Mouse (Mus musculus) CD8-positive naive resting alpha-beta T cell, adult 2 months (primary cell): ENCODE results near the gene Hoxa13.

Experiments used
- DNase-seq, 2 experiments: peaks; one replicate each; pipeline ENCODE4 v3.0.0; 2022; ENCODE audit warnings: low read depth in 2 of 2, low spot score in 2 of 2

The Hoxa13 gene

GRCm38 (mm10) chr6:52260654-52261575 lies at the start of gene Hoxa13:
Hoxa13 (minus strand) TSS chr6:52260880.
- no peak for DNase-seq

DNA sequence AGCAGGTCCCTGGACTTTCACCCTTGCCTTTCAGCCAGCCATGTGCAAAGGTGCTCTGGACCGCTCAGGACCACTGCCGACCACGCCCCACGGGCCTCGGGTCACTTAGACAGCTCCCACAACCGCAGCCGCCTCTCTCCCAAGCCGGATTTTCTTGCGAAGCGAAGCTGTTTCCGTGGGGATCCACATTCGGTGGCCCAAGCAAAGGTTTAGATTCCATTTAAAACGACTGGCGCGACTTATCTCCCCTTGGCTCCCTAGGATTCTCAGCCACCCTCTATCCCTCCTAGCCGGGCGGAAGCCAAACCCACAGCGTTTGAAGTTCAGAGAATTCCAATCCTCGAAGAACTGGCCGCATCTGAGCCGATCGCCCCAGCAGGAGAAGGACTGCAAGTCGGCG lies 49.7 kb upstream of the Hoxa13 start:
- no peak for DNase-seq

- no peak for DNase-seq
Observed at GRCm38 (mm10) chr6:52309766-52310165, 49.1 kb upstream of the Hoxa13 start.

DNA sequence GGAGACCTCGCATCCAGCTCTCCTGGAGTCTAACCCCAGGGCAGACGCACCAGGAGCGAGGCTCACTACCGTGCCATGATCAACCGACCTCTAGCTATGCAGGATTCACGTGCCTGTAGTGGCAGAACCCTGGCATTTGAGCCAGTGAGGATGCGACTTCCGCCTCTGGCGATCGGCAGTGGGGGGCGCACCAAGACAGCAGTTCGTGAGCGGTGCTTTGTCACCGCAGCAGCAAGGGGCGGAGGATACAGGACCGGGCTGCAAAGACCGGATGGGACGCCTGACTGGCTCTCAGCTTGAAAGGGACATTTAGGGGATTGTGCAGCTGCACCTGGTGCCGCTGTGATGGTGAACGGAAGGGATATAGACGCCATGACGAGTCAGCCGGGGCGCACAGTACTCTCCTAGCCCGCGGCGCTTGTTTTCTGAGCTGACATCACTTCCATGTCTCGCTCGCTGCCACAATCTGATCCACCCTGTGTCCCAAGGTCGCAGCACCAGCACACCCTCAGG lies 45.3 kb upstream of the Hoxa13 start:
- peak in 1 of 2 experiments; percentile 16 for DNase-seq

DNA sequence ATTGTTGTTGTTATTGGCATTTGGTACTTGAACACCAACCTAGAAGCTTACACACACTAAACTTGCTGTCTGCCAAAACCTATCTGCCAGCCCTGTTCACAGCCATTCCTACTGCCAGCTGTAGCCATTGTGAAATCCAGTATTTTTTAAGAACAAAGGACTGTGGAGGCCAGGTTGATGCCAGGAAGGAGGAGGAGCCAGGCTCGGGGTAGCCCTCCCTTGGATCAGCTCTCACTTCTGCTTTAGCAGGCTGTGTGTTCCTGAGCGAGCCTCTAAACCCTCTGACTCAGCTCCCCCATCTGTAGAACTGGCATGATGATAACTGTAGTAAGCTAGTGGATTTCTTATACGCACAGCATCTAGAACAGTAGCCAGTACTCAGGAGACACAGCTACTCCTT lies 42.7 kb upstream of the Hoxa13 start:
- DNase-seq, result no peak

DNA sequence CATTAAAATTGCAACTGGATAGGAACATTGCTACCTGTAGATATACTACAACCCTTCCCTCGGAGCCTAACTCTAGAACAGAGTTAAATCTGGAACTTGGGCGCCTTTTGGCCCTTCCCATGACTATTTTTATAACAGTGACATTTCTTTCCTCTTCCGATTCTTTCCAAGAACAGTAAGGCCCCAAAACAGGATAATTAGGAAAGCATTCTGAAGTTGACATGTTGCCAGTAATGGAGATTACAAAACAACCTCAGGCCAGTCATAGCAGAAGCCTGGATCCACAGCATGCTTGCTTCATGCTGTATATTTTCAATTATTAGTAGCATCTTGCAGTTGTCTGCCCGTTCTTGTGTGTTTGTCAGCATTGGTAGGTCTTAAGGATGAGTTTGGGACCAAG lies 40.1 kb upstream of the Hoxa13 start:
- DNase-seq, result no peak

DNA sequence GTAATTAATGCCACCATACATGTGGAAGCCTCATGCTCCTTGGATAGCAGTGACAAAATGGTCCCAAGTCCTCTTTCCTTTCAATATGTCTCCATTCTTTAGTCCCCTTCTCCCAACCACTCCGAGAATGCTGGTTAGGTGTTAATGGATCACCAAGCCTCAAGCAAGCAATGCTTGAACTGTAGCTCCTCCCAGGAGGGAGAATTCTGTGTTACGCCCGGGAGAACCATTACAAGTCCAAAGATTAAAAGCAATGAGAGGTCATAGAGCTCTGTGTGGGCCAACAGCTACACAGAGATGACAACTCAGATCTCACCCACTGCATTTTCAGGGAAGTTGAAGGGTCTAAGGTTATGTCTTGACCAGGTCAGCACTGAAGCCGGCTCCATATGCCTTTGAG lies 37.8 kb upstream of the Hoxa13 start:
- DNase-seq, result no peak

DNA sequence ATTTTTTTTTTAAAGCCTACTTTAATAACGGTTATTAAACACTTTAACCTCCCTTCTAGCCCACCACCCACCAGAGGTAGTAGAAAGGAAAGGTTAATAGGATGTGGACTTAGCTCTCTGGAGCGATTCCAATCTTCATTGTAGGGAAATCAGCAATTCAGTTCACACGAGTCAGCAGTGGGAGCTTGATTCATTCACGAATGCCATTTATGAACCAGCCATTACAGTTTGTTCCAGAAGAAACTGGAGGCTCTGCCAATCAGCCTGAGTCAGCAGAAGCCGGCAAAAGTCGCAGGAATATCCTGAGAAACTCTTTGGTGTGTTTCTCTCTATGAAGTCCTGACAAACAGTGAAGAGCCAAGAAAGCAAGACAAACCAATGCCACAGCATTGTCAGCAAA lies 33.9 kb upstream of the Hoxa13 start:
- DNase-seq, result no peak

- no peak for DNase-seq
Observed at GRCm38 (mm10) chr6:52292328-52292727, 31.6 kb upstream of the Hoxa13 start.

- no peak for DNase-seq
Observed at GRCm38 (mm10) chr6:52291021-52291860, 30.6 kb upstream of the Hoxa13 start.

- no peak for DNase-seq
Observed at GRCm38 (mm10) chr6:52290186-52290585, 29.5 kb upstream of the Hoxa13 start.

- DNase-seq, result no peak
Observed at GRCm38 (mm10) chr6:52283896-52284295, 23.2 kb upstream of the Hoxa13 start.

DNA sequence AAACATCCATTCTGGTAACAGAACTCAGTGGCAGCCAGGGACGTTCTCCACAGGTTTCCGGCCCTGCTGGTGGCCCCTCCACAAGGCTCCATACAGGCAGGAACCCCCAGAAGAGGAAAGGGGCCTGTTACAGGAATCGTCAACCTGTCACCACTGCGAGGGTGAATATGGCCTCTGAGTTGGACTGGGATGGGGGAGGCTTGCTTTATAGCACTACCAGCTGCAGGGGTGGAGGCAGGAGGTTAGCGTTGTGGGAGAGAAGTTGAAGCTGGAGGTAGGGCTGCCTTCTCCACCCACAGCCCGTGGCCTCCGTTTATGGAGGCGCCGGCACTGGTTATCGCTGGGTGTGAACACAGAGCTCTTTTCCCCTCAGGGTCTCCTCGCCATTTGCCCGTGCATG lies 20.4 kb upstream of the Hoxa13 start:
- no peak for DNase-seq

DNA sequence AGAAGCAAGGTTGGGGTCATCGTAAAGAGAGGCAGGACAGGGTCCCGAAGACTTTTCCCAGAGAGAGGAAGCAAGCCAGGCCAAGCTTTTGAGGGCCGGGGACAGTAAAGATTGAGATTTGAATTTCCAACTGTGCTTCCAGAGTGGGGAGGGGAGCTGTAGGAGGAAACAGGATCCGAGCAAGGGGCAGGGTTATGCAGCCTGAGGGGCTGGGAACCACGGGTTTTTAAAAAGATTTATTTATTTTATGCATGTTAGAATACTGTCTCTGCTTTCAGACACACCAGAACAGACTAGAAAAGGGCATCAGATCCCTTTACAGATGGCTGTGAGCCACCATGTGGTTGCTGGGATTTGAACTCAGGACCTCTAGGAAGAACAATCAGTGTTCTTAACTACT lies 16.2 kb upstream of the Hoxa13 start:
- DNase-seq, result no peak

- DNase-seq, result no peak
Observed at GRCm38 (mm10) chr6:52276382-52276781, 15.7 kb upstream of the Hoxa13 start.

DNA sequence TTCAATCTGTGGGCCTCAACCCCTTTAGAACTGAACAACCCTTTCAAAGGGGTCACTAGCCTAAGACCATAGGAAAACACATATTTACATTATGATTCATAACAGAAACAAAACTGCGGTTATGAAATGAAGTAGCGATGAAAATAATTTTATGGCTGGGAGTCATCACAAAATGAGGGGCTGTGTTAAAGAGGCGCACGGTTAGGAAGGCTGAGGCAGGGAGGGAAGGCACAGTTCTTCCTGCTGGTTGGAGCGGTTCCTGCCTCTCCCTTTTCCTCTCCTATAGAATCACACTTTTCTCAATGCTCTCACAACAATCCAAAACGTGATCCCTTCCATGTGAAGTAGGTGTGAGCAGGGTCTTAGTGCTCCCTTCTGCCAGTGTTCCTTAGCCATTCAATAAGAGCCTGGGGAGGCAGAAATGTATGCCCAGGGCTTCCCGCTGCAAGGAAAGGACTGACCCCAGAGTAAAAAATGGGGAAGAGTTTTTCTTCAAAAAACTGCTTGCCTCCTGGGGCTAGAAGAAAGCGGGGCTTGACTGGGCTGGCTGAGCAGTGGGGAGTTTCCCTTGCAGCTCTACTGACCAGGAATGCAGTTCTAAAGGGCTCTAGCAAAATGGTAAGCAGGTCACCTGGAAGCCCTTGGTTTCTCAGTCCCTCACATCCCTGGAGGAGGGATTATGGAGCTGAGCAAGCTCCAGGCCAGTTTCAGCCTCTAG lies 15.0 kb upstream of the Hoxa13 start:
- DNase-seq, result no peak

DNA sequence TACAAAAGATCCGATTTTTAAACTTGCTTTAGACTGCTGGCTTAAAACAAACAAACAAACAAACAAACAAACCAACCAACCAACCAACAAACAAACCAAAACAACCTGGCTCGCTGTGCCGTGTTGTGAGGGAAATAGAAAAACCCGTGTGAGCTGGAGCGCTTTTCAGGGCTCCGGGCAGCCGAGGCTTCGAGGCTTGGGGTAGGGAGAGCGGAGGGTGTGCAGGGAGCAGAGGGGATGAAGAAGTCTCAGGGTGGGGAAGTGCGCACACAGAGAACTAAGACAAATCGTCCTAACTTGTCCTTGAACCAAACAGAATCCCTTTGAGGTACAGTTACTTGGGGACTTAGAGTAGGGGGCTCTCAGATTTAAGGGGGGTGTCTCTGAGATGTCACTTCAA lies 13.9 kb upstream of the Hoxa13 start:
- DNase-seq, result no peak

DNA sequence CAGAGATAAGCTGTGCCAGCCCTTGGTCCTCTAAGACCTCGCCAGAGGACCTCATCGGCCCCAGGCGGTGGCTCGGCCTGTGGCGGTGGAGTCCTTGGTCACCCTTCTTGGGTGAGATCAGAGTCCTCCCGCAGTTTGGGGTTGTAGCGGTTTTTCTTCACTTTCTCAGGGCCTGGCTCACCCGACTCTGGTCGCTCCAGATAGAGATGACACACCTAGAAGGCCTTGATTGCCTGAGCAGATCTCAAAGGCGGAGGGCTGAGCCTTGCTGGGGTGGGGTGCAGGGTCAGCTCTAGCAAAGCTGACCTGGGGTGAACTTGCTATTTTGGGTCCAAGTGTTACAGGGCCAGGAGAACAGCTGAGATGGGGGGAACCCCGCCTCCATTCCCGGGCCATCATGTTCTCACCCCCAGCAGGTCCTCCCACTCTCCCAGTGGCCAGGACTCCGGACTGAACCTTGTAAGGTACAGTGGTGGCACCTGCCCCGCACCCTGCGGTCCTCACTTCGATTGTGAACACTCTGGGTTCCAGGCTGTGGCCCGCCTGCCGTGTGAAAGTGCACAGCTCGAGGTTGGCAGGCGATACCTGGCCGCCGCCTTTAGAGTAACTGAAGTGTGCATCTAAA lies 13.1 kb upstream of the Hoxa13 start:
- DNase-seq, result no peak

DNA sequence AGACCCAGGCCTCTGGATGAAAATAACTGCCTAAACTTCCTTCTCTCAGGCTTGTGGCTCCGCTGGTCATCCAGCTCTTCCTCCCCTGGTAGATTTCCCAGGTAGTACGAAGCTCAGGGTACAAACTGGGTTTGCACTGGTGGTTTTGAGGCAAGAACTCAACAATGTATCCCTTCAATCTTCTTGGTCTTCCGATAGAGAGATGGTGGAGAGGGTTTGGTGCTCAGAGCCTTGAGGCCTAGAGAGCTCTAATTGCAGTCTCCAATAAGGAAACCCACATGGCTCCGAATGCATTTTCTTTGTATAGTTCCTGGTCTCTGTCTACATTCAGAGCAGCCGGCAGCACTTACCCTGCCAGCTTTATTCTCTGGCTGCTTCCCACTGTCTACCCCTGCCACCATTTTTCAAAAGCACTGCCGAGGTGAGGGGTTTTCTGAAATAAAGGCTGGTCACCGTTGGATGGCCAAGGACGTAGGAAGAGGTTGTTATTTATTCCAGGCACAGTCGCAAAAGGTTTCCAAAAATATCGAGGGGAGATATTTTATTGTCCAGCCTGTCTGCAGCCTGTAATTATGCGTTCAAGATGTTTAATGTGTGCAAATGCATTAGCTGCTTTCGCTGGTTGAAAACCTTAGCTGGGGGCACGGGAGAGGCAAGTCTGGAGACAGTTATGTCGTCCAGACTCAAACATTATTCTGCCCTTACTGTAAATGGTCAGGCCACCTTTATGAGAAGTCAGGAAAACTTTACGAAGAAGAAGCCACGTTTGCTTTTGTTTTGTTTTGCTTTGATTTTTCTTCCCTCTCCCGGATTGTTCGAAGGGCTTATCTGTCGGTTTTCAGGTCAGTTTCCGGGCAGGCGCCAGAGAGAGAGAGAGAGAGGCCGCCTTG lies 12.3 kb upstream of the Hoxa13 start:
- DNase-seq, result no peak
